Comparison of ENCODE assay signal across 10 mouse cellular contexts in the genomic region with DNA sequence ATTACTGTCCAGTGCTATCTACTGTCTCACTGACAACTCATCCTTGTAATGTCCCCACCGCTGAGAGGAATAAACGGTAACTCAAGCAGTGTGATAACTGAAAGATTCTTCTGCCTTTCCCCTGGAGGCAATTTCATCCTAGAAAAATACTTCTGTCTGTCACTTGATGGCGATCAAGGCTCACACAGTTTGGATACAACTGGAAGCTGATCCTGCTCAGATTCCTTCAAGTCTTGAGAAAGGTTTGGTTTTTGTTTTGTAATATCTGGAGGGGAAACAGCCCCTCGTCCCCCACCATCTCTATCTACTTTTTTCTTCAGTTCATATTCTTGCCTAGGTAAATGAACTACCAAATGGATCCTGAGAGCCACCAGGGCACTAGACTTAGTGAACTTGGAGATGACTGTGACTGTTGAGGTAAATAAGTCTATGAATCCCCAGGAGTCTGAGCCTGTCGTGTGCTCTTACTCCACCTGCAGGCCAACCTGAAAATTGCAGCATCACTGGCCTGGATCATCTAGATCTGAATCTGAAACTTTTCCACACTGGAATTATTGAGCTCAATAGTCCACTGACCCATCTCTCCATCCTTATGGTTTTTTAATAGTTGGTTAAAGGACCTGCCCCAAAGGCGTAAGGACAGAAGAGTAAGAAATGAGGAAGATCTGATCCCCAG. TPM values are rescaled to one million over a fixed set of nuclear protein-coding genes. Genes with fewer than 3 reads are reported as not detected.
DNase-seq lines count a peak whose midpoint lies in the region; ATAC-seq and TF ChIP-seq lines count a peak whose summit lies in the region.
"Had no signal": no experiment of that assay in that cellular context is flagged by ENCODE, and none has a peak within 500 bp of the region (broad histone marks: within the 10 kb centered on the region; RNA-seq: fewer than 3 reads in every experiment).

No protein-coding gene starts in this region.

- no peak overlapping the region for H3K4me3 ChIP-seq in layer of hippocampus, adult 2 months
- no peak overlapping the region for H3K4me3 ChIP-seq in liver, postnatal 0 days (ENCODE audit: low read depth, low read length)

- peak; percentile 12 to 74 for DNase-seq in adrenal gland, adult (ENCODE audit: inconsistent age in 2 of 2, low spot score in 1 of 2)
- DNase-seq in adrenal gland, postnatal 4 days (ENCODE audit: low spot score in 2 of 2): no peak
- peak in 1 of 2 experiments; percentile 53 for DNase-seq in layer of hippocampus, adult 2 months (ENCODE audit: low spot score in 2 of 2)
- DNase-seq in layer of hippocampus, adult 9-10 months (ENCODE audit: low spot score): no peak
- peak; percentile 72 for DNase-seq in adipocyte (ENCODE audit: low spot score)
- peak; percentile 17 to 50 for DNase-seq in frontal cortex, postnatal 36 days (ENCODE audit: low spot score in 2 of 2)
- DNase-seq in liver, postnatal 0 days: peak; percentile 30
- DNase-seq in yolk sac, embryonic 10.5 days (ENCODE audit: low spot score): no peak

- TF ChIP-seq CTCF in layer of hippocampus, adult 2 months (conservative IDR thresholded peaks at IDR 0.05): peak; percentile 76
- peak; percentile 63 for TF ChIP-seq CTCF in liver, postnatal 0 days (IDR thresholded peaks at IDR 0.05; ENCODE audit: low read depth)

- no peak overlapping the region for H3K4me2 ChIP-seq in liver, postnatal 0 days (ENCODE audit: low read depth, low read length)

- no peaks in the 10 kb centered on the region for H3K27me3 ChIP-seq in liver, postnatal 0 days (ENCODE audit: insufficient read depth, low read length)

- no peak for ATAC-seq in liver, postnatal 0 days

- no peak overlapping the region for H3K27ac ChIP-seq in layer of hippocampus, adult 2 months
- H3K27ac ChIP-seq in liver, postnatal 0 days (ENCODE audit: low read depth): no peak overlapping the region
- H3K27ac ChIP-seq: macrophage had no signal

- TF ChIP-seq EP300 in liver, postnatal 0 days (IDR thresholded peaks at IDR 0.05; ENCODE audit: low read depth): no peak

- WGBS in liver, postnatal 0 days (ENCODE audit: insufficient replicate concordance): 46% methylated on average over 6 of the region's 6 CpGs

- H3K4me1 ChIP-seq in liver, postnatal 0 days (ENCODE audit: insufficient read depth): no peaks in the 10 kb centered on the region

- no peaks in the 10 kb centered on the region for H3K36me3 ChIP-seq in liver, postnatal 0 days (replicated peaks; ENCODE audit: insufficient read depth, low read length)

- no peaks in the 10 kb centered on the region for H3K9me3 ChIP-seq in liver, postnatal 0 days (ENCODE audit: low read length)

- H3K9ac ChIP-seq in liver, postnatal 0 days (replicated peaks): no peak overlapping the region

RNA-seq across cellular contexts. Expression of a gene that starts 30.4 kb away (rescaled TPM):
- total RNA-seq in adrenal gland, postnatal 4 days (2021): 1 to 10 TPM; 3.6 to 6.9 TPM
- total RNA-seq in layer of hippocampus, adult 2 months (2021): under 1 TPM; 0.29 to 0.46 TPM
- polyA plus RNA-seq in liver, postnatal 0 days (2015; fragmentation: Nextera tagmentation; extraction: Ambion mirVana): not detected in 2 replicates
- polyA plus RNA-seq: heart, embryonic 14.5 days; macrophage had no signal

Comparison
In these comparisons a context has a peak if more than half of its experiments do, and no peak if none do; other contexts are left out.
1. DNase-seq: peak in adrenal gland, adult (2 of 2), adipocyte (single experiment), frontal cortex, postnatal 36 days (2 of 2) and liver, postnatal 0 days (single experiment); none in adrenal gland, postnatal 4 days (0 of 2), layer of hippocampus, adult 9-10 months (single experiment) and yolk sac, embryonic 10.5 days (single experiment).